Mouse (Mus musculus) cortical plate, adult 2 months (tissue): Measurements from ENCODE around the gene Eif3l.

Experiments used
- CTCF ChIP-seq: fragments of 200-500 bp; IDR thresholded peaks from 2 replicates; pipeline ENCODE4 v1.5.1; 2011; ENCODE audit warnings: mild to moderate bottlenecking, control low read depth, low read length; ENCODE audit not compliant: insufficient read depth; ENCODE audit errors: extremely low read depth
- POLR2A ChIP-seq: fragments of 200-500 bp; IDR thresholded peaks from 2 replicates; pipeline ENCODE4 v1.6.1; 2011; ENCODE audit warnings: mild to moderate bottlenecking, low read length, control low read depth; ENCODE audit not compliant: insufficient read depth; ENCODE audit errors: extremely low read depth

DNA sequence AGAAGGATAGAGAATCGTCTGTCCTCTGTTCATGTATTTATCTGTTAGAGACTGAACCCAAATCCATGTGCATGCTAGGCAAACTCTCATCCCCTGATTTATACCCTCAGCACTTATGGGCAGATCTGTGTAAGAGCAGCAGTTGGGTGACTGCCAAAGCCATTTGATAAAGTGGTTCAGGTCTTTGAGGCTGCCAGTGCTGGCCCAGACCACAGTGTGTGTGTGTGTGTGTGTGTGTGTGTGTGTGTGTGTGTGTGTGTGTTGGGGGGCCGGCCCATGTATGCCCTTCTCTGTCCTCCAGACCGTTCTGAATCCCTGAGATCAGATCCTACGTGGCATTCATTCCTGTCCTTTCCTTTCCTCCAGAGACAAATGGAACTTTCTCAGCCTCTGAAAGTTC lies 36.8 kb downstream of the Eif3l start:
- TF ChIP-seq CTCF, result no peak
- no peak for TF ChIP-seq POLR2A
